Mouse (Mus musculus) layer of hippocampus, postnatal 36 days (tissue): ENCODE results near the gene Syn3. TPM values are rescaled to one million over a fixed set of nuclear protein-coding genes. Genes with fewer than 3 reads are reported as not detected.
A peak's percentile ranks its signal among the peaks of the same experiment; 100 is the strongest.

Experiments
- DNase-seq, 2 experiments: peaks; one replicate each; pipeline ENCODE4 v3.0.0; 2022
- total RNA-seq, 2 experiments: library from RNA; stranded (reverse); gene quantifications; 2 replicates each; pipeline ENCODE4 v1.2.3; 2021

Gene Syn3
- total RNA-seq, 2 experiments from 2014 or later, result 18.8 to 21.4 TPM

- DNase-seq, result no peak
Observed at GRCm38 (mm10) chr10:86091919-86092318, 406.8 kb downstream of the Syn3 start.

DNA sequence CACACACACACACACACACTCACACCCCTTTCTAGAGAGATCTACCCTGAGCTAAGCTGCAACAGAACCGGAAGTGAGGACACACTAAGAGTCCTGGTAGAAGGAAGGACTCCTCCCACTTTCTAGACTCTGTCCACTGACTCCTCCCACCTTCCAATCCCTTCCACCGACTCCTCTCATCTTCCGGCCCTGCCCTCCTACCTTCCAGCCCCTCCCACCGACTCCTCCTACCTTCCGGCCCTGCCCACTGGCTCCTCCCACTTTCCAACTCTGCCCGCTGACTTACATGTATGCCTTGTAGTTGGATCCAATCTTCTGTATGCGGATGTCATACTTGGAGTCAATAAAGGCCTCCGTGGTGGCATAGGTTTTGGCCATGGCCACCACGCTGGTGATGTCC, 418.8 kb downstream of the Syn3 start:
- DNase-seq, result no peak

DNA sequence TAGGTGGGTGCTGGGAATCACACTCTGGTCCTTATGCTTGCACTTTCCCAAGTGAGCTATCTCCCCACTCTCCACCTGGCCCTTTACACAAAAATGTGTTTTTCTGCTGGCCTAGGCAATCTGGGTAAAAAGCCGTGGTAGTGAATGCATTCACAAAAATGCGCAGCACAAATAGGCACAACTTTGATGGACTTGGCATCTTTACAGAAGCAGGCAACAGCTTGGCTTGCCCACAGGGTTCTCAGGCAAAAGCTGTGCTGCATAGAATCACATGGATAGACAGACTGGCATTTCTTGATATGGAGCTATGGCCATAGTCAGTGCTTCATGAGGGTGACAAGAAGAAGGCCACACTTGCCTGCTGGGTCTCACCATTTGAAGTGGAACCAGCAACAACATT, 419.9 kb downstream of the Syn3 start:
- no peak for DNase-seq

DNA sequence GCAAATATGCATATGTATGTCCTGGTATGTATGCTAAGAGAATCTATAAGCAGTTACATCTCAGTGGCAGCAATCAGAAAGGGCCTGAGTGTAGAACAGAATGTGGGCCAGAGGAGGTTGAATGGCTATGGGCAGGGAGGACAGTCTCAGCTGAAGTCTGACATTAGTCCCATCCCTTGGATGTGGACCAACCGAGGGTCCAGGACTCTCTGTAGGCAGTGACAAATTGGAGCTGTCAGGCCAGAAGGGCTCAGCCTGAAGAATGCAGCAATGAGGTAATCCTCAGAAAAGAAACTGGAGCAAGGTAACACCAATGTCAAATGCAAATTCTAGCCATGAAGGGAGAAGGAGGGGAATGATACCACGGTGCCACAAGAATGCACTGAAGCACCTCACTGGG, 421.4 kb downstream of the Syn3 start:
- DNase-seq, result no peak

GRCm38 (mm10) chr10:86074971-86075711, 423.6 kb downstream of the Syn3 start:
- DNase-seq, result no peak

GRCm38 (mm10) chr10:86074134-86074533, 424.6 kb downstream of the Syn3 start:
- no peak for DNase-seq

DNA sequence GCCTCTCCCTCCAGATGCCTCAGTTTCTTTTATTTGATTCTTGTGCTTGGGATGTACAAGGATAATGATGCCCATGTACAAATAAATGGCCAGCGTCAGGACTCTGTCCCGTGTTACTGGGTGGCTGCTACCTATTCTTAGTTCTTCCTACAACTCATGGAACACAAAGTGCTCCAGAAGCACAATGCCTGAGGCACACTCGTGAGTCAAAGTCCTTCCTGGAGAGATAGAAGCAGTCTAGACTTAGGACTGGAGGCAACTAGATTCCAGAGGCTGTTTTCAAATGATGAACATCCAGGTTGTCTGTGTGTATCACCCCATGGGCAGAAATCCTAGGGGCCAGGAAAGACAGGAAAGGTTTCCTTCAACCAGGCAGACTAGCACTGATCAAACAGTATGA, 427.9 kb downstream of the Syn3 start:
- DNase-seq, result no peak

DNA sequence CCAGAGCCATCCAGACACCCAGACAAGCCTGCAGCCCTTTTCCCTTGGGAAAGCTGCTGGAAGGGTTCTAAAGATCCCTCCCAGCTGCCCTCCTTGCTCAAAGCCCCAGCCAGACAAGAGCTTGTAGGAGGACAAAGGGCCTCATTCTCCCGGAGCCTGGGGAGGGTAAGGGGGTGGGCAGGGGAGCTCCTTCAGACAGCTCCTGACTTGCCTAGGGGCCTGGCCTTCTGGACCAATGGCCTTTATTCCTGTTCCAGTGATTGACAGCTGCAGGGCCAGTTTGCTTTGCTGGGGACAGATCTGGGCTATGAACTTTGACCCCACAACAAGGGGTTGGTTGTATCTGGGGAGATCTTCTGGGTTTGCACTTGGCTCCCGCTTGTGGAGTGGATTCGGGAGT, 429.4 kb downstream of the Syn3 start:
- DNase-seq, result no peak

GRCm38 (mm10) chr10:86067911-86068310, 430.8 kb downstream of the Syn3 start:
- no peak for DNase-seq

GRCm38 (mm10) chr10:86066651-86067050, 432.0 kb downstream of the Syn3 start:
- no peak for DNase-seq

DNA sequence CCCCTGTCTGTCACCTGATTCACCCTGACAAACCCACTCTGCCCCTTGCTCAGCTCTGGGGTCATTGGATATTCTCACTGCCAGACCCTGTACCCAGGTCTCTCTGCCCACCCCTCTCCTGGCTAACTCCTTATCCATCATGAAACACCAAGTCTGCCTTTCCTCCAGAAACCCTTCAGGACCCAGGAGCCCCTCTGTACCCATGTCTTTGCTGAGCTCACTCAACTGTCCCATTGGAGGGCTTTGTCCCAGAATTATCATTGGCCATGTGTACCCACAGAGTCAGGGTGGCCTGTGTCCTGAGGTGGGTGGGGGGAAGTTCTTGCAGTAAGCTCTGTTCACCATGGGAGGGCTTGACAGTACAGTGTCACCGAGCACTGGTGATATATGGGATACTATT, 433.0 kb downstream of the Syn3 start:
- DNase-seq, result no peak

DNA sequence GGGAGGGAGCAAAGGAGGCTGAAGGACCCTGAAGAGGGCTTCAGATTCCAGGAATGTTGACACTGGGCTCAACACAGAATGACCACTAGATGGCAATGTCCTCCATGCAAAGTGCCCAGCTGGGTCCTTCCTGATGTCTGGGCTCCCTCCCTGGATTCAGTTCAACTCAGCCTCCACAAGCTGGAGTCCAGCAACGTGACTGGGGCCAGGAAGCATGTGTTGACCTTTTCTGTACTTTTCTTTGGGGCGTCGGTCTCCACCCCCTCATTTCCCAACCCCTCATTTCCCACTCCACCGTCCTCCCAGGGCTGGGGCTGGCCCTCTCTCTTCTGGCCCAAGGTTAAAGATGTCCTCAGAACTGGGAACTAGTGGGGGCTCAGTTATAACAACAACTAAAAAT, 433.8 kb downstream of the Syn3 start:
- DNase-seq, result peak; percentile 44 to 58

- no peak for DNase-seq
Observed at GRCm38 (mm10) chr10:86063018-86063384, 435.7 kb downstream of the Syn3 start.

DNA sequence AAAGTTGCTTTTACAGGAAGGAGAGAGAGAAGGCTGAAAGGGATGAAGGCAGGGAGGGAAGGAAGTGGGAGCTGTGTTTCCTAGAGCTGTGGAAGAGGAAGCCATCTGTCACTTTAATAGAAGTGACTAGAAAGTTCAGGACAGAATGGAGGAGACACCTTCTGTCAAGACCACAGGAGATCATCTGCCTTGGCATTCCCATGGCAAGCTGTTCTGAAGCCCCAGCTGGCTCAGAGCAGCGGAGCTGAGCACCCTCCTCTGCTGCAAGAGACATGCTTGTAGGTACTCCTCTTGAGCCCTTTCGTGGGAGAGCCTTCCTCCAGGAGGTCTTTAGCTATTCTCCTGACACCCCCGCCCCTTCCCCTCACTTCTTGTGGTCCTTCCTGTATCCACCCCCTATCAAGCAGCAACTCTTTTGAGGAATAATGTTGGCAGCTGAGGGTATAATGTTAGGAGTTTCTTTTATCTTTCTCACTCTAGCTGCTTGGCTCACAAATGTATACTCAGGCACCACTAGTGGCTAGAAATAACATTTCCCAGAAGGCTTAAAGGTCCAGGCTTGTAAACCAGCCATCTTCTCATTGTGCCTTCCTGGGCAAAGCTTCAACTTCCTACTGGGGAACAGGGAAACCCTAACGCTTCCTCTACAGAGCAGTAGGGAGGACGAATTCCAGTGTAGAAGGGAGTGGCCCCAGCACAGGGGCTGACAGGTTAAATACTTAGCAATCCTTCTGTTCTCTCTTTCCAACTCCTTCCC, 436.3 kb downstream of the Syn3 start:
- DNase-seq, result no peak

DNA sequence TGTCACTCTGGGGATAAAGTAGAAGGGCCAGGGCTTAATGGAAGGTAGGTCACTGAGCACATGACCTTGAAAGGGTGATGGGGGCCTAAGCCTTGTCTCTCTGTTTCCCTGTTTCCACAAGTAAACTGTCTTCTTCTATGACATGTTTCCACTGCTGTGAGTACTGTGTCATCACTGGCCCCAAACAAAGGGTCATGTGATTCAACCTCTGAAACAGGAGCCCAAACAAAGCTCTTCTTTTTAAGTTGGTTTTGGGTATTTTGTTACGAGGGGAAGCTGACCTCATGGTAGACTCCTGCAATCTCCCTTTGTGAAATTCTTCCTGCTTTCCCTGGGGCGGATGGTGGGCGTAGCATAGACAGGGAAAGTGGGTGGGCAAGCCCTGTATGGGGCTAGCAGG, 438.4 kb downstream of the Syn3 start:
- no peak for DNase-seq

- DNase-seq, result no peak
Observed at GRCm38 (mm10) chr10:86057712-86058111, 441.0 kb downstream of the Syn3 start.

DNA sequence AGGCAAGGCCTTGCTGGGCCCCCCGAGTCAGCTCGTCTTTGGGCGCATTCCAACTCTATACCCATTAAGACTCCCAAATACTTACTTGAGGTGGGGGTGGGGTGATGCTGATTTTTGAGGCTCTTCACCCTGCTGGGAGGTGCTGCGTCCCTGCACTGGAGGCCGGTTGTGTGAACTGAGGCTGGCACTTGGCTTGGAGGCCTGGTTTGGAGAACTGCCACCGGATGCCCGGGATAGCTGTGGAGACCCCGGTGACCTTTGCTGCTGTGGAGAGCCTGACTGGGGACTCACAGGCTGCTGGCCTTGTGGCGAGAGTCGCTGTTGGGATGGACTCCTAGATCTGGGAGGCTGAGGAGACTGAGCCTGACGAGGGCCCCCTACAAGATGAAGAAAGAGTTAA, 441.4 kb downstream of the Syn3 start:
- DNase-seq, result no peak

DNA sequence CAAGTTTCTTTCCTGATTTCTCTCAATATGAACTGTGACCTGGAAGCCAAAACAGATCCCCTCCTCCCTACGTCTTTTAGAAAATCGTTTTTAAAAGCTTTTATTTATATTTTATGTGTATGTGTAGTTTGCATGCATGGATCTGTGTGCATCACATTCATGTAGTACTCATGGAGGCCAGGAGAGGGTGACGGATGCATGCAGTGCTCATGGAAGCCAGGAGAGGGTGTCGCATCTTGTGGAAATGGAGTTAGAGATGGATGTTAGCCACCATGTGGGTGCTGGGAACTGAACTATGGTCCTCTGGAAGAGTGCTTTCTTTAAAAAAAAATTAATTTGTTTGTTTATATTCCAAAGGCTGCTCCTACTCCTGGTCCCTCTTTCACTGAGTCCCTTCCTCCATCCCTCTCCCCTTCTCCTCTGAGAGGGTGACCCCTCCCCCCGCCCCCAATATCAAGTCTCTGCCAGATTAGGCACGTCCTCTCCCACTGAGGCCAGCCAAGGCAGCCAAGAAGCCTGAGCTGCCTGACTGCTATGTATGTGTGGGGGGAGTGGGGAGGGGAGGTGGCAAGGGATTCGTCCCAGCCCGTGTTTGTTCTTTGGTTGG, 442.3 kb downstream of the Syn3 start:
- DNase-seq, result no peak

DNA sequence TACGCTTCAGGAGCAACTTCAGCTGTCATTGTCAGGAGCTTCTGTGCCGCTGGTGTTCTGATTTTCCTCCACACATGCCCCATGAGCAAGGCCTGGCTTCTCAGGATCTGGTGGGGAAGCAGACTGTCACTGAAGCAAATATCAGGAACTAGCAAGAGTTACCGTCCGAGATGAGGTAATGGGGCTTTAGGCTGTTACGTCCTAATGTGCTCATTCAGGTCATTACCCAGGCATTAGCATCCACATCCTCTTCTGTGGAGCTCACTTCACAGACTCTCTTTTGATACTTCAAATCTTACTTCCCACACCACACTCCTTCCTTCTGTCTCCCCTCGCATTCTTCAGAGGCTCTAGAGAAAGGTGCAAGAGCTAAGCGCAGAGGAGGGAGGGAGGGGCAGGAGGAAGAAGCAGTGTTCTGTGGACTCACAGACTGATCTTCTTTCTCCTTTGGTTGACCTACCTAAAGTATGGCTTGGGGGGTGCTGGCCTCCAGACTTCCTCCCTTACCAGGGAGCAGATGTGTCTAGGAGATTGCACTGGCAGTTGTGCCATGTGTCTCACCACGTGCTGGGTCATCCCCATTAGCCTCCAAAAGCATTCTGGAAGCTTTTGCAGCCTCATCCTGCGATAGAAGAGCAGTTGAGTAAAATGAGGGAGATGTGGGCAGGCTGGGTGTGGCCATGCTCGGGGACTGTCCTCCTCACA, 445.7 kb downstream of the Syn3 start:
- DNase-seq, result no peak

- no peak for DNase-seq
Observed at GRCm38 (mm10) chr10:86050522-86050921, 448.2 kb downstream of the Syn3 start.

DNA sequence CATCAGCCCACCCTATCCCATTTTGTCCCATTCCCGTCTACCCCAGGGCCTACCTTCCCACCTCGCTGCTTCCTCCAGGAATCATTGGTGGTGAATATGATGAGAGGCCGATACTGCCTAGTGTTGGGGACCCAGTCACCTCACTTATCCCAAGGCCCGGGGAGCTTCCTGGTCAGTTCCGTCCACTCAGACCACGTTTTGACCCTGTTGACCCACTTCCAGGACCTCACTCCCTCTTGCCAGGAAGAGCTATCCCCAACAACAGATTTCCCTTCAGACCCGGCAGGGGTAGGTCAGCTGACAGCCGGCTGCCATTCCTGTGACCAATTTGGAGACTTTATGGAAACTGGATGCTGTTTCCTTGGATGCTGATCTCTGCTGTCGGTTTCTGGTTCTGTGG, 450.9 kb downstream of the Syn3 start:
- no peak for DNase-seq

- DNase-seq, result no peak
Observed at GRCm38 (mm10) chr10:86046371-86046770, 452.3 kb downstream of the Syn3 start.

- DNase-seq, result no peak
Observed at GRCm38 (mm10) chr10:86044066-86044465, 454.6 kb downstream of the Syn3 start.
